Mouse (Mus musculus) kidney, adult 2 months (tissue): ENCODE results near the gene Clmp.

Experiments used
- CTCF ChIP-seq: fragments of 200-500 bp; conservative IDR thresholded peaks from 2 replicates; pipeline ENCODE4 v1.5.1; 2011; ENCODE audit warnings: low read depth, mild to moderate bottlenecking, control low read depth, low read length, moderate library complexity, mixed read lengths; ENCODE audit not compliant: insufficient read depth, insufficient read length
- POLR2A ChIP-seq: fragments of 200-500 bp; IDR thresholded peaks from one replicate; pipeline ENCODE4 v1.6.1; 2011; ENCODE audit warnings: low read depth, low read length, control low read depth

GRCm38 (mm10) chr9:40799837-40800501 is 114.2 kb downstream of the Clmp start:
- peak; percentile 57 for TF ChIP-seq POLR2A
- no peak for TF ChIP-seq CTCF
